Mouse (Mus musculus) hindbrain, embryonic 14.5 days (tissue): ENCODE results near the gene Notch2. TPM values are rescaled to one million over a fixed set of nuclear protein-coding genes. Genes with fewer than 3 reads are reported as not detected.

Source experiments
- ATAC-seq: fragments of 200-750 bp; cut with Nextera tagmentation; 2 replicates; pipeline ENCODE4 v1.8.0; 2017; ENCODE audit warnings: moderate number of reproducible peaks, mild to moderate bottlenecking, moderate TSS enrichment, moderate library complexity; ENCODE audit not compliant: low FRiP score
- DNase-seq: peaks from one replicate; pipeline ENCODE4 v3.0.0-alpha.2; 2015; ENCODE audit warnings: low spot score
- H3K27ac ChIP-seq: fragments of 300-500 bp; sonication (generic); 2 replicates; pipeline ENCODE4 v1.5.1; 2014; ENCODE audit warnings: mild to moderate bottlenecking, moderate library complexity
- H3K27me3 ChIP-seq: fragments of 300-500 bp; sonication (generic); 2 replicates; pipeline ENCODE4 v1.6.1; 2014; ENCODE audit warnings: mild to moderate bottlenecking, low read length, mixed read lengths; ENCODE audit not compliant: control insufficient read depth, insufficient read depth
- H3K36me3 ChIP-seq: fragments of 300-500 bp; sonication (generic); replicated peaks from 2 replicates; pipeline ENCODE4 v1.6.1; 2014; ENCODE audit not compliant: control insufficient read depth, insufficient read depth
- H3K4me1 ChIP-seq: fragments of 300-500 bp; sonication (generic); replicated peaks from 2 replicates; pipeline ENCODE4 v1.6.1; 2014; ENCODE audit warnings: antibody characterized with exemption, low read length, mixed read lengths; ENCODE audit not compliant: control insufficient read depth, insufficient read depth
- H3K4me2 ChIP-seq: fragments of 300-500 bp; sonication (generic); replicated peaks from 2 replicates; pipeline ENCODE4 v1.6.1; 2014; ENCODE audit warnings: mild to moderate bottlenecking, moderate library complexity
- H3K4me3 ChIP-seq: fragments of 300-500 bp; sonication (generic); replicated peaks from 2 replicates; pipeline ENCODE4 v1.5.1; 2014; ENCODE audit warnings: mild to moderate bottlenecking, low read length
- H3K9ac ChIP-seq: fragments of 300-500 bp; sonication (generic); 2 replicates; pipeline ENCODE4 v1.6.1; 2014
- H3K9me3 ChIP-seq: fragments of 300-500 bp; sonication (generic); 2 replicates; pipeline ENCODE4 v1.6.1; 2016; ENCODE audit warnings: low read length; ENCODE audit not compliant: control insufficient read depth
- WGBS: fragments of 180-500 bp; shearing (Covaris S2); extraction: QIAGEN DNeasy Blood & Tissue Kit; methylation state at CpG from one replicate; pipeline ENCODE4 v1.1.7; 2014; 5-methylcytosine and 5-hydroxymethylcytosine counted together
- polyA plus RNA-seq: library from polyadenylated mRNA; unstranded; fragments of >200 nt; fragmentation: Nextera tagmentation; extraction: Ambion mirVana; gene quantifications from 2 replicates; pipeline ENCODE4 v1.2.1, GENCODE M21; 2014

Notch2 gene
- polyA plus RNA-seq, 1 experiment from 2014 or later, result 15.2 TPM

GRCm38 (mm10) chr3:98082972-98083371 lies 69.6 kb downstream of the Notch2 start:
- Histone ChIP-seq H3K9ac (no peak overlapping the region), H3K4me3 (no peak overlapping the region), H3K4me1 (0 out of 2 replicates have a peak, but pooled peaks cover 9% of the 10 kb centered on the region), H3K4me2 (no peak overlapping the region), H3K9me3 (no peaks in the 10 kb centered on the region), H3K36me3 (no peaks in the 10 kb centered on the region; the same call in 1 of the 2 replicates), H3K27me3 (no peaks in the 10 kb centered on the region), H3K27ac (no peak overlapping the region)
- ATAC-seq (no peak), DNase-seq (no peak)
- 81% methylated on average over 3 of the region's 3 CpGs for WGBS

- no peaks in the 10 kb centered on the region for H3K9me3 ChIP-seq
- ATAC-seq, result peak; percentile 28; the same call in 1 of the 2 replicates
- no peak for DNase-seq
- no peak overlapping the region for H3K9ac ChIP-seq
- 0 out of 2 replicates have a peak, but pooled peaks cover 9% of the 10 kb centered on the region for H3K4me1 ChIP-seq
- 72% methylated on average over 8 of the region's 8 CpGs for WGBS
- no peaks in the 10 kb centered on the region; the same call in 1 of the 2 replicates for H3K36me3 ChIP-seq
- H3K27ac ChIP-seq, result peak overlapping the region; percentile 9; the same call in 1 of the 2 replicates
- no peaks in the 10 kb centered on the region for H3K27me3 ChIP-seq
- H3K4me2 ChIP-seq, result no peak overlapping the region
- no peak overlapping the region for H3K4me3 ChIP-seq
Measured at GRCm38 (mm10) chr3:98084061-98084655, 70.8 kb downstream of the Notch2 start.

GRCm38 (mm10) chr3:98084870-98085269 lies 71.5 kb downstream of the Notch2 start:
- no peak for ATAC-seq
- H3K4me3 ChIP-seq, result no peak overlapping the region

GRCm38 (mm10) chr3:98085812-98086268 lies 72.5 kb downstream of the Notch2 start:
- 44% methylated on average over 5 of the region's 5 CpGs for WGBS
- ATAC-seq (no peak), DNase-seq (no peak)
- no peak overlapping the region for H3K4me2 ChIP-seq
- H3K4me3 ChIP-seq, result no peak overlapping the region
- H3K27ac ChIP-seq, result no peak overlapping the region
- no peak overlapping the region for H3K9ac ChIP-seq
- H3K4me1 ChIP-seq, result 0 out of 2 replicates have a peak, but pooled peaks cover 9% of the 10 kb centered on the region
- H3K36me3 ChIP-seq, result no peaks in the 10 kb centered on the region; the same call in 1 of the 2 replicates
- H3K27me3 ChIP-seq, result no peaks in the 10 kb centered on the region
- H3K9me3 ChIP-seq, result no peaks in the 10 kb centered on the region

More at GRCm38 (mm10) chr3:98084870-98085269, 71.5 kb downstream of the Notch2 start:
- H3K27me3 ChIP-seq, result no peaks in the 10 kb centered on the region
- no peaks in the 10 kb centered on the region for H3K9me3 ChIP-seq
- no peaks in the 10 kb centered on the region; the same call in 1 of the 2 replicates for H3K36me3 ChIP-seq
- no peak overlapping the region for H3K9ac ChIP-seq
- H3K4me1 ChIP-seq, result 0 out of 2 replicates have a peak, but pooled peaks cover 9% of the 10 kb centered on the region
- no peak overlapping the region; the same call in 1 of the 2 replicates for H3K27ac ChIP-seq
- 72% methylated on average over 13 of the region's 13 CpGs for WGBS
- no peak for DNase-seq
- no peak overlapping the region for H3K4me2 ChIP-seq

- H3K4me3 ChIP-seq, result no peak overlapping the region
- no peaks in the 10 kb centered on the region for H3K27me3 ChIP-seq
- DNase-seq (no peak), ATAC-seq (no peak)
- H3K27ac ChIP-seq, result no peak overlapping the region
- no peak overlapping the region for H3K9ac ChIP-seq
- no peaks in the 10 kb centered on the region for H3K9me3 ChIP-seq
- no peaks in the 10 kb centered on the region; the same call in 1 of the 2 replicates for H3K36me3 ChIP-seq
- no peak overlapping the region for H3K4me2 ChIP-seq
- 73% methylated on average over 4 of the region's 4 CpGs for WGBS
- 0 out of 2 replicates have a peak, but pooled peaks cover 9% of the 10 kb centered on the region for H3K4me1 ChIP-seq
Measured at GRCm38 (mm10) chr3:98086441-98086840, 73.1 kb downstream of the Notch2 start.

GRCm38 (mm10) chr3:98086860-98087259 lies 73.5 kb downstream of the Notch2 start:
- Histone ChIP-seq H3K4me3 (no peak overlapping the region), H3K9ac (no peak overlapping the region), H3K27ac (no peak overlapping the region), H3K36me3 (no peaks in the 10 kb centered on the region; the same call in 1 of the 2 replicates), H3K4me2 (no peak overlapping the region), H3K4me1 (0 out of 2 replicates have a peak, but pooled peaks cover 9% of the 10 kb centered on the region), H3K9me3 (no peaks in the 10 kb centered on the region), H3K27me3 (no peaks in the 10 kb centered on the region)
- ATAC-seq (no peak), DNase-seq (no peak)
- WGBS, result 81% methylated on average over 5 of the region's 5 CpGs

GRCm38 (mm10) chr3:98087551-98087950 lies 74.2 kb downstream of the Notch2 start:
- ATAC-seq, result no peak
- no peak for DNase-seq
- 93% methylated on average over 3 of the region's 3 CpGs for WGBS
- H3K36me3 ChIP-seq, result no peaks in the 10 kb centered on the region; the same call in 1 of the 2 replicates
- no peaks in the 10 kb centered on the region for H3K27me3 ChIP-seq
- no peak overlapping the region for H3K4me2 ChIP-seq
- no peaks in the 10 kb centered on the region for H3K9me3 ChIP-seq
- no peak overlapping the region for H3K27ac ChIP-seq
- 0 out of 2 replicates have a peak, but pooled peaks cover 9% of the 10 kb centered on the region for H3K4me1 ChIP-seq
- no peak overlapping the region for H3K4me3 ChIP-seq
- no peak overlapping the region for H3K9ac ChIP-seq

- no peak overlapping the region for H3K4me3 ChIP-seq
- H3K4me1 ChIP-seq, result 0 out of 2 replicates have a peak, but pooled peaks cover 9% of the 10 kb centered on the region
- no peaks in the 10 kb centered on the region for H3K36me3 ChIP-seq
- WGBS, result 67% methylated on average over 5 of the region's 5 CpGs
- DNase-seq (peak; percentile 47), ATAC-seq (peak; percentile 49; the same call in 1 of the 2 replicates)
- H3K4me2 ChIP-seq, result no peak overlapping the region
- no peak overlapping the region for H3K9ac ChIP-seq
- H3K27ac ChIP-seq, result no peak overlapping the region
- H3K9me3 ChIP-seq, result no peaks in the 10 kb centered on the region
- H3K27me3 ChIP-seq, result no peaks in the 10 kb centered on the region
Measured at GRCm38 (mm10) chr3:98089702-98090101, 76.4 kb downstream of the Notch2 start.

GRCm38 (mm10) chr3:98090129-98090528 lies 76.8 kb downstream of the Notch2 start:
- DNase-seq, result no peak

More at GRCm38 (mm10) chr3:98090129-98090528, 76.8 kb downstream of the Notch2 start:
- H3K4me3 ChIP-seq, result no peak overlapping the region
- no peak overlapping the region for H3K27ac ChIP-seq
- 75% methylated on average over 8 of the region's 8 CpGs for WGBS
- no peaks in the 10 kb centered on the region for H3K36me3 ChIP-seq
- H3K9me3 ChIP-seq, result no peaks in the 10 kb centered on the region
- ATAC-seq, result no peak
- H3K9ac ChIP-seq, result no peak overlapping the region
- 0 out of 2 replicates have a peak, but pooled peaks cover 13% of the 10 kb centered on the region for H3K4me1 ChIP-seq
- no peak overlapping the region for H3K4me2 ChIP-seq
- no peaks in the 10 kb centered on the region for H3K27me3 ChIP-seq
